Mouse (Mus musculus) brain, embryonic 14.5 days (tissue): ENCODE measurements around the gene Vwce. TPM values are rescaled to one million over a fixed set of nuclear protein-coding genes. Genes with fewer than 3 reads are reported as not detected.

ENCODE experiments used
- DNase-seq: peaks from one replicate; pipeline ENCODE4 v3.0.0-alpha.2; 2011; ENCODE audit warnings: low read depth
- CTCF ChIP-seq: fragments of 200-500 bp; IDR thresholded peaks from 2 replicates; pipeline ENCODE4 v1.5.1; 2012; ENCODE audit warnings: inconsistent platforms, mild to moderate bottlenecking, moderate library complexity, borderline replicate concordance; ENCODE audit not compliant: insufficient read depth, insufficient read length; ENCODE audit errors: extremely low read depth
- POLR2A ChIP-seq: fragments of 200-500 bp; IDR thresholded peaks from 2 replicates; pipeline ENCODE4 v1.6.1; 2012; ENCODE audit warnings: mild to moderate bottlenecking, inconsistent platforms, borderline replicate concordance; ENCODE audit not compliant: poor library complexity, insufficient read depth, insufficient read length, severe bottlenecking; ENCODE audit errors: extremely low read depth
- polyA plus RNA-seq: library from polyadenylated mRNA; depleted of rRNA; stranded (reverse); fragments of >200 nt; gene quantifications from 2 replicates; pipeline ENCODE4 v1.2.3, GENCODE M21; 2012; rRNA removed

Vwce gene
- polyA plus RNA-seq, 1 experiment: 1.1 TPM

DNA sequence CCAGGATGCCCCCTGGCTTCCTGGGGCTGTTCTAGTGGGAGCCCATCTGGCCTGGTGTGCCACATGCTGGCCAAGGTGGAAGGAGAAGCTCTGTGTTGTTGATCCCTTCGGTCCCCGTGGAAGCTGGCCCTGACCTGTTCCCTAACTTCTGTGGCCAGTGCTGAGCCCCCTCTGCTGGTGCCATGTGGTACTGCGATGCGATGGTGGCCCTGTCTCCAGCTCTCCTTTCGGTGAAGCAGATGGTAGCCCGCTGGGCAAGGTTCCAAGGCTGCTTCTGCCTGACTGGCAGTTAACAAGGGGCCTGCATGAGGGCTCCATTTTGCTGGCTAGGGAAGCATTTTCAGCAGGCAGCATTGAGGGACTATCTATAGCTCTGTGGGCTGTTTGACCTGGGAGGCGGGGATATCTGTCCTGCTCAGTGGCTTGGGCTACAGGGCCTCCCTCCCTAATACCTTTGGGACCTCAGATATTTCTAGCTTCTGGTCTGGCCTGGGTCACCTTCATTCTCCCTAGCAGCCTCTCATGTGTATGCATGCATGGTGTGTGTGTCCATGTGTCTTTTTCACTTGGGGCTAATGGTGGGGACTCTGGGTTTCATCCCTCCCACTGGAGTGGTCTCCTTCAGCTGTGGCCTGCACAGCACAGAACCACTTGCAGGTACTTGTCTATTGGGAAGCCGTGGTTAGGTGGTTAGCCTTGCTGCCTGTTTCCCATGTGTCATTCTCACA, 75.5 kb downstream of the Vwce start:
- DNase-seq: peak; percentile 98
- TF ChIP-seq POLR2A (no peak), CTCF (peak; percentile 99)

DNA sequence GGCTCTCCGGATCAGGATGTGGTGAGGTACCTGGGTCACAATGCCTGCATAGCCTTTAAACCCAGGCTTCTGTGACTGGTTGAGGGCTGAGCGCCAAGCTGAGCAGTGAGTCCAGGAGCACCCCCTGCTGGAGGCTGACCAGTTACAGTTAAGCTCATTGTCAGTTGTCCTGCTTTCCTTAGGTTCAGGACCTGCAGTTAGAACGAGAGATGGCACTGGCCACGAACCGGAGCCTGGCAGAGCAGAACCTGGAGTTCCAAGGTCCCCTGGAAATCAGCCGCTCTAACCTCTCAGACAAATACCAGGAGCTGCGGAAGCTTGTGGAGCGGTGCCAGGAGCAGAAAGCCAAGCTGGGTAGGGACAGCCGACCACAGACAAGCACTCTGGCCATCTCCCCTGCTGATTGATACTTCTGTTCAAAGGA, 76.1 kb downstream of the Vwce start:
- TF ChIP-seq POLR2A: no peak
- peak; percentile 57 for TF ChIP-seq CTCF

DNA sequence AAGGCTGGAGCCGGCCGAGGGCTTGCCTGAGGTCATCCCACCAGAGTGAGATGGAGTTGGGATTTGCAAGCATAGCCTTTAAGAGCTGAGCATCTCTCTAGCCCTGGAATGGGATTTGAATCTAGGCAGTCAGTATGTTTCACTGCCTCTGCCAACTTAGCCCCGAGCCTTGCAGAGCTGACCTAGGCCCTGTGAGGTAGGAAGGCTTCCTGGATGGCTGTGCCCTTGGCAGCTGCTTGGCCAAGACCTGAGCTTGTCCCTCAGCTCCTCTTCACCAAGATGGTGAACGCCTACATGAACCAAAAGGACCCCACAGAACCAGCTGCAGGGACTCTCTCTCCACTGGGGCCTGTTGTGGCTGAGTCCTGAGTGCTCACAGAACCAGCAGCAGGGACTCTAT, 76.7 kb downstream of the Vwce start:
- no peak for TF ChIP-seq POLR2A
- TF ChIP-seq CTCF: no peak

More for the DNA sequence above, 76.1 kb downstream of the Vwce start:
- DNase-seq: peak; percentile 80

DNA sequence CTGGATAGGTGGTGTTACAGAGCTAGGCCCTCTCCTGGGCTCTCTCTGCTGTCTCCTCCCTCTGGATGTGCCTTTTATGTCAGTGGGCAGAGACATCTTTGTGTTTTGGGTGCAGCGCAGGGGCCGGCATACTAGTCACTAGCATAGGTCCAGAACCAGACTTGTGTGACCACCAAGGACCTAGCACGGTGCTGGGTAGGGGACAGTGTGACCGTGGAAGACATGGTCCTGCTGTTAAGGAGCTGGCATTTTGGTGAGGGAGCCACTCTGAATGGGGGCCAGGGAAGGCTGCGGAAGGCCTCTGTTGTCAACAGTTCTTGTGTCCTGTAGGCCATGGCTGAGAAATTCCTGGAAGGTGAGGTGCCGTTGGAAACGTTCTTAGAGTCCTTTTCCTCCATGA, 78.2 kb downstream of the Vwce start:
- no peak for TF ChIP-seq POLR2A
- no peak for DNase-seq

More for the DNA sequence above, 76.7 kb downstream of the Vwce start:
- no peak for DNase-seq

DNA sequence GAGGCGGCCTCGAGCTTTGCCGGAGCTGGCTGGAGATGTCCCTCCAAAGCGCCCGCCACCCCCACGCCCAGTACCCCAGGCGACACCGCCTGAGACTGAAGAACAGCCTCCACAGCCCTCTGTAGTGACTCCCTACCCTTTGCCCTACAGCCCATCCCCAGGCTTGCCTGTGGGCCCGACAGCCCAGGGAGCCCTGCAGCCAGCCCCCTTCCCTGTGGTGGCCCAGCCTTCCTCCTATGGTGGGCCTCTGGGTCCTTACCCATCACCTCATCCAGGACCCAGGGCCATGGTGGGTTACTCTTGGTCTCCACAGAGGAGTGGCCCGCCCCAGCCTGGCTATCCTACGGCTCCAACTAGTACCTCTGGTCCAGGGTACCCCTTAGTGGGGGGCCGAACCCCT, 78.6 kb downstream of the Vwce start:
- DNase-seq: no peak
- TF ChIP-seq POLR2A (no peak), CTCF (no peak)

DNA sequence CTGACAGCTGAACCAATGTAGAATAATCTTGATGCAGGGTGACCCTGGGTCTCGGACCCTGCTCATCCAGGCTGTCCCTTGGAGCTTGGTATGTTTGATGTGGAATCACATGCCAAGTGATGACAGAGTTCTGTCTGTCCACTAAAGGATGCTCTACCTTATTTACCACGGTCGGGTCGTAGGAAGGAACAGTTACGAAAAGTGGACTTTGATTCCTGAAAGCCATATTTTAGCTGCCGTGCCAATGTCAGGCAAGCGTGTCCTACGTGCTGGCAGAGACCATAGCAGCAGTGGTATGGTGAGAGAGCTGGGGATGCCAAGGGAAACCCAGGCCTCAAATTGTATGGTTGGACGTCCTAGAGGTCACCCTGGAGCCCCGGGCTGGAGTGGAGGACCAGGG, 79.5 kb downstream of the Vwce start:
- DNase-seq: no peak
- TF ChIP-seq CTCF (no peak), POLR2A (no peak)

DNA sequence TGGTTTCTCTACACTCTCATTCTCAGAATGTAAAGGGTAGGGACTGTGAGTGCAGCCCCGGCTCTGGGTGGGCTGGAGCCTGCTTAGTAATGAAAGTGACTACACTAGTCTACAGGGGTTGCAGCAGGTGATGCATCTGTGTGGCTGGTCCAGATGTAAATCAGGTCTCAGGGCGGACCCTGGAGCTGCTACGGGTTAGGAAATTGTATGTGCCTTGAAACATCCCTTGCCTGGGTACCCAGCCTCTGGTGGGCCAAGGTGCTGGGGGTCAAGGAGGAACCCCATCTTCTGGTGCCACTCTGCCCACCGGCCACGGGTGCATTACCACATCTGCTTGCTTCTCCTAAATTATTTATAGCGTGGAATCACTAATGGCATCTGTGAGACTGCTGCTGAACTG, 80.2 kb downstream of the Vwce start:
- DNase-seq: no peak
- TF ChIP-seq POLR2A: no peak
- no peak for TF ChIP-seq CTCF

DNA sequence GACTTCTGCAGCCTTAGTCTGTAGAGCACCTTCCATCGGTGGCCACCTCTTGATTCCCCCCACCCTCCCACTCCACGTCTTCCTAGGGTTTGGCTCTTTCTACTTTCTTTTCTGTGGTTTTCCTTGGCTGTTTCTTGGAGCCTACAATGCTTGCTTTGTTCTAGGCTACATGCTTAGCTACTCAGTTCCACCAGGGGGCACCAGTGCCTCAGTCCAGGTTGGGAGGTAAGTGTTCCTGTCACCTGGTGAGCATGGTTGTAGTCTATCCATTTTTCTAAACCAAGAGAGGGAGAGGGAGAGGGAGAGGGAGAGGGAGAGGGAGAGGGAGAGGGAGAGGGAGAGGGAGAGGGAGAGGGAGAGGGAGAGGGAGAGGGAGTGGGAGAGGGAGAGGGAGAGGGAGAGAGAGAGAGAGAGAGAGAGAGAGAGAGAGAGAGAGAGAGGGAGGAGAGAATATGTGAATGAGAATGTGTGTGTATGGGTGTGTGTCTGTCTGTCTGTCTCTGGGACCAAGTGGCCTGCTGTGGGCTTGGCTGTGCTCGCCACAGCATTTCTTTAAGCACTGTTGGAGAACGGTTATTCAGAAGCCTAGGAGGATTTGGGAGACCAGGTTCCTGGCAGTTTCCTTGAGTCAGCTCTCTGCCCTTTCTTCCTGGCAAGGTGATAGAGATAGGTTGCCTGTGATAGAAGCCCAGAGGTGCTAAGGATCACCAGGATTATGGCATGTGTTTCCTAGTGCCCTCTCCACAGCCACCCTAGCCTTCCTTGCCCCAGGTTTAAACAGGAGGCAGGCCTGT, 80.9 kb downstream of the Vwce start:
- DNase-seq: peak; percentile 91

DNA sequence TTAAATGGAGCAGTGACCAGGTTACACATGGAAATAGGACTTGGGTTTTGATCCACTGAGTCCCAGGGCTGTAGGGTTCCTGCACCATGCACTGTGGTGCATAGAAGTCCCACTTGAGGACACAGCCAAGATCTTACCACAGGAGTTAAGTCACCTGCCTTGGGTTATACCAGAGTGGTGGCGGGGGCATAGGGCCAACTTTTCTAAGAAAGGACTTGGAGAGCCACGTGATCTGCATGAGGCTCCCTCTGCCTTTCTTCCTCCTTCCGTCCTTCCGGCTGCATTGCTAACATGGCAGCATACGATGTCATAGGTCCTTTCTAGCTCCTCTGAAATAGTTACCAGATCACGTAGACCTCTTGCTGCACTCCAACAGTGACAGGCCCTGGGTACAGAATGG, 81.5 kb downstream of the Vwce start:
- DNase-seq: no peak
- TF ChIP-seq POLR2A: no peak
- TF ChIP-seq CTCF: no peak

More for the DNA sequence above, 80.9 kb downstream of the Vwce start:
- TF ChIP-seq CTCF (peak; percentile 78; the same call in 1 of the 2 replicates), POLR2A (no peak)

Other genes starting within 250 kb of the Vwce start
- gene Syt7, start 245.1 kb upstream of the Vwce start, polyA plus RNA-seq: 50.2 and 85.2 TPM in 2 replicates
- 1.4 and 2.0 TPM in 2 replicates for gene Lrrc10b, start 176.7 kb upstream of the Vwce start, polyA plus RNA-seq
- 2.3 and 2.5 TPM in 2 replicates for gene Ppp1r32, start 151.3 kb upstream of the Vwce start, polyA plus RNA-seq
- gene Cpsf7, start 108.9 kb upstream of the Vwce start, polyA plus RNA-seq: 116 and 131 TPM in 2 replicates
- gene Sdhaf2, start 108.1 kb upstream of the Vwce start, polyA plus RNA-seq: 45.3 and 49.9 TPM in 2 replicates
- gene Tmem216, start 78.0 kb upstream of the Vwce start, polyA plus RNA-seq: 40.9 and 74.9 TPM in 2 replicates
- 21.2 and 27.5 TPM in 2 replicates for gene Cyb561a3, start 57.0 kb upstream of the Vwce start, polyA plus RNA-seq
- 31.0 and 39.4 TPM in 2 replicates for gene Tmem138, start 56.9 kb upstream of the Vwce start, polyA plus RNA-seq
- 206 and 237 TPM in 2 replicates for gene Ddb1, start 28.9 kb upstream of the Vwce start, polyA plus RNA-seq
- gene Tkfc, start 28.6 kb upstream of the Vwce start, polyA plus RNA-seq: 35.8 and 38.2 TPM in 2 replicates
- 0.07 TPM in 1 of 2 replicates, not detected in the other for gene Pga5, start 43.9 kb downstream of the Vwce start, polyA plus RNA-seq
- gene Vps37c, start 54.5 kb downstream of the Vwce start, polyA plus RNA-seq: 28.5 and 29.0 TPM in 2 replicates
- gene Cd5, start 104.8 kb downstream of the Vwce start, polyA plus RNA-seq: 0.16 and 0.20 TPM in 2 replicates
- gene Cd6, start 195.8 kb downstream of the Vwce start, polyA plus RNA-seq: not detected in 2 replicates
- 0.61 and 1.0 TPM in 2 replicates for gene Slc15a3, start 205.5 kb downstream of the Vwce start, polyA plus RNA-seq
- 292 and 301 TPM in 2 replicates for gene Tmem132a, start 235.7 kb downstream of the Vwce start, polyA plus RNA-seq
- gene Tmem109, start 247.8 kb downstream of the Vwce start, polyA plus RNA-seq: 41.9 and 47.1 TPM in 2 replicates